Mouse (Mus musculus) bone marrow macrophage, adult 2 months (primary cell): ENCODE results near the gene Aunip.
"Not testable (repeated sequence)": the region's sequence is repeated elsewhere in the genome, so short reads cannot be mapped to it uniquely, and the experiment has no call there.

Source experiments
- CTCF ChIP-seq: IDR thresholded peaks from 2 replicates; pipeline ENCODE4 v1.5.1; 2012; ENCODE audit warnings: low read depth, mild to moderate bottlenecking, low read length, moderate library complexity
- POLR2A ChIP-seq: IDR thresholded peaks from 2 replicates; pipeline ENCODE4 v1.6.1; 2012; ENCODE audit warnings: mild to moderate bottlenecking, low read depth, low read length, borderline replicate concordance

DNA sequence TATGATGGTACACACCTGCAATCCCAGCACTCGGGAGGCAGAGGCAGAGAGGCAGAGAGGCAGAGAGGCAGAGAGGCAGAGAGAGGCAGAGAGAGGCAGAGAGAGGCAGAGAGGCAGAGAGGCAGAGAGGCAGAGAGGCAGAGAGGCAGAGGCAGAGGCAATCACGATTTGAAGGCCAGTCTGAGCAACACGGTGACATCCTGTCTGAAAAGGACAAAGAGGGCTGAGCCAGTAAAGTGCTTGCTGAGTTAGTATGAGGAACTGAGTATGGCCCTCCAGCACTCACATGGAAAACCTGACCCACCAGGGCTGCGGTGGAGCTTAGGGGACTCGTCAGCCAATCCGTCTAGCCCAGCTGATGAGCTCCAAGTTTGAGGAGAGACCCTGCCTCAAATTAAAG, 11.8 kb upstream of the Aunip start:
- not testable (repeated sequence) for TF ChIP-seq POLR2A, CTCF
